Mouse (Mus musculus) megakaryocyte, embryonic 14.5 days (primary cell): Measurements from ENCODE around the gene Hnrnpa0.

Experiments
- FLI1 ChIP-seq: IDR thresholded peaks from 2 replicates; pipeline ENCODE4 v1.6.1; 2012; ENCODE audit warnings: low read length, inconsistent platforms, mixed read lengths
- GATA1 ChIP-seq: IDR thresholded peaks from 3 replicates; pipeline ENCODE4 v1.6.1; 2012; ENCODE audit warnings: mixed read lengths, low read length, inconsistent platforms, borderline replicate concordance

GRCm38 (mm10) chr13:58078361-58078760 lies 50.0 kb downstream of the Hnrnpa0 start:
- no peak for TF ChIP-seq GATA1
- TF ChIP-seq FLI1 = no peak
